ENCODE assay signal across 11 mouse cellular contexts in the genomic region with DNA sequence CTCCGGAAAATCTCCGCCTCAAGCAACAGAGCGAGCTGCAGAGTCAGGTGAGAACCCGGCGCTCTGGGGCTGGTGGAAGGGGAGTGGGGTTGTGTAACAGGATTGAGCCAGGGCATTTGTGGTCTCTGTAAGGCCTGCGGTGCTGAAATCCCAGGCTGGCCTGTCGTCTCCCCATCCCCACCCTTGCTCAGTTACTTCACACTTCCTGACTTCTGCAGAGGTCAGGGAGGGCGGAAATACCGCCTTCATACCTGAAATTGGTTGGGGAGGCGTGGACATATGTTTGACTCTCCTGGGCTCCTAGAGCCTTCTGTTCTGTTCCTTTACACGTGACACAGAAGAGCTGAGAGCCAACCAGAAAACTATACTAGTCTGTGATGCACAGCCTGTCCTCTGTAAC. TPM values are rescaled to one million over a fixed set of nuclear protein-coding genes. Genes with fewer than 3 reads are reported as not detected.
DNase-seq lines count a peak whose midpoint lies in the region; ATAC-seq and TF ChIP-seq lines count a peak whose summit lies in the region.
"Had no signal": no experiment of that assay in that cellular context is flagged by ENCODE, and none has a peak within 500 bp of the region (broad histone marks: within the 10 kb centered on the region; RNA-seq: fewer than 3 reads in every experiment).

No protein-coding gene starts in this region.

- peaks cover 64% of the 10 kb centered on the region for H3K4me1 ChIP-seq in liver, adult 2 months (ENCODE audit: control insufficient read depth, insufficient read depth, low read length)
- peaks cover 81% of the 10 kb centered on the region for H3K4me1 ChIP-seq in embryonic facial prominence, embryonic 12.5 days
- peaks cover 95% of the 10 kb centered on the region for H3K4me1 ChIP-seq in limb, embryonic 10.5 days
- H3K4me1 ChIP-seq in stomach, embryonic 14.5 days (ENCODE audit: control insufficient read depth, insufficient read depth, low read length) = peaks cover 60% of the 10 kb centered on the region

- no peaks in the 10 kb centered on the region for H3K27me3 ChIP-seq in liver, adult 2 months (ENCODE audit: control insufficient read depth, insufficient read depth, low read length)
- H3K27me3 ChIP-seq in embryonic facial prominence, embryonic 12.5 days = no peaks in the 10 kb centered on the region
- no peaks in the 10 kb centered on the region for H3K27me3 ChIP-seq in limb, embryonic 10.5 days (ENCODE audit: low read depth, poor library complexity, severe bottlenecking)
- no peaks in the 10 kb centered on the region for H3K27me3 ChIP-seq in stomach, embryonic 14.5 days (ENCODE audit: control insufficient read depth, insufficient read depth, low read length)
- H3K27me3 ChIP-seq: liver, embryonic 13.5 days had no signal

- no peak overlapping the region for H3K4me3 ChIP-seq in liver, adult 2 months (ENCODE audit: insufficient read depth, low read depth, low read length)
- H3K4me3 ChIP-seq in embryonic facial prominence, embryonic 12.5 days = no peak overlapping the region
- no peak overlapping the region for H3K4me3 ChIP-seq in limb, embryonic 10.5 days
- peak overlapping the region; percentile 7; the same call in 1 of the 2 replicates for H3K4me3 ChIP-seq in stomach, embryonic 14.5 days (ENCODE audit: low read depth, low read length)
- H3K4me3 ChIP-seq: liver, embryonic 13.5 days had no signal

- no peak for ATAC-seq in embryonic facial prominence, embryonic 12.5 days (ENCODE audit: insufficient number of reproducible peaks, insufficient read depth, low FRiP score, low TSS enrichment)
- no peak for ATAC-seq in stomach, embryonic 14.5 days (ENCODE audit: insufficient number of reproducible peaks, insufficient read depth, low FRiP score, low read depth)

- no peak overlapping the region for H3K9ac ChIP-seq in liver, adult 2 months (ENCODE audit: low read depth, low read length)
- no peak overlapping the region for H3K9ac ChIP-seq in embryonic facial prominence, embryonic 12.5 days
- no peak overlapping the region for H3K9ac ChIP-seq in stomach, embryonic 14.5 days (replicated peaks; ENCODE audit: low read depth, low read length)
- H3K9ac ChIP-seq: liver, embryonic 13.5 days had no signal

- peaks cover 17% of the 10 kb centered on the region; the same call in 1 of the 2 replicates for H3K79me2 ChIP-seq in liver, adult 2 months (ENCODE audit: control insufficient read depth, insufficient read depth, low read length)

- H3K36me3 ChIP-seq in liver, adult 2 months (ENCODE audit: control insufficient read depth, insufficient read depth, low read length) = peaks cover 2% of the 10 kb centered on the region; the same call in 1 of the 2 replicates
- peaks cover 54% of the 10 kb centered on the region for H3K36me3 ChIP-seq in embryonic facial prominence, embryonic 12.5 days
- peaks cover 86% of the 10 kb centered on the region for H3K36me3 ChIP-seq in limb, embryonic 10.5 days
- H3K36me3 ChIP-seq in stomach, embryonic 14.5 days (ENCODE audit: control insufficient read depth, insufficient read depth, low read length) = peaks cover 40% of the 10 kb centered on the region

- 0 out of 2 replicates have a peak overlapping the region, but pooled peaks have one; percentile 47 for H3K27ac ChIP-seq in liver, adult 2 months (replicated peaks; ENCODE audit: insufficient read depth, low read depth, low read length)
- peak overlapping the region; percentile 46 for H3K27ac ChIP-seq in embryonic facial prominence, embryonic 12.5 days
- H3K27ac ChIP-seq in limb, embryonic 10.5 days = peak overlapping the region; percentile 94
- H3K27ac ChIP-seq in stomach, embryonic 14.5 days (ENCODE audit: low read length) = no peak overlapping the region; the same call in 1 of the 2 replicates
- H3K27ac ChIP-seq: liver, embryonic 13.5 days had no signal

- TF ChIP-seq CTCF in liver, adult 2 months (IDR thresholded peaks at IDR 0.05; ENCODE audit: low read depth, low read length) = no peak

- TF ChIP-seq POLR2A in liver, adult 2 months (IDR thresholded peaks at IDR 0.05; ENCODE audit: extremely low read depth, insufficient read depth, low read length) = no peak

- 84% methylated on average over 11 of the region's 11 CpGs for WGBS in liver, adult 2 months
- WGBS in embryonic facial prominence, embryonic 12.5 days = 60% methylated on average over 11 of the region's 11 CpGs
- WGBS in limb, embryonic 10.5 days = 75% methylated on average over 11 of the region's 11 CpGs
- 68% methylated on average over 11 of the region's 11 CpGs for WGBS in stomach, embryonic 14.5 days

- no peak overlapping the region for H3K4me2 ChIP-seq in embryonic facial prominence, embryonic 12.5 days (replicated peaks)
- H3K4me2 ChIP-seq in stomach, embryonic 14.5 days (replicated peaks; ENCODE audit: low read depth, low read length) = no peak overlapping the region
- H3K4me2 ChIP-seq: liver, embryonic 13.5 days had no signal

- no peak for DNase-seq in liver, adult 2 months (ENCODE audit: extremely low read depth, low read depth, low spot score)
- DNase-seq in liver = no peak
- no peak for DNase-seq in limb, embryonic 10.5 days (ENCODE audit: low spot score)
- DNase-seq in cerebellum, adult 11 months = no peak
- no peak for DNase-seq in ovary, adult 18-20 months (ENCODE audit: low spot score)
- DNase-seq: heart, postnatal 10 days; liver, embryonic 13.5 days; right cerebral cortex, postnatal 25 days had no signal

- H3K9me3 ChIP-seq in embryonic facial prominence, embryonic 12.5 days = no peaks in the 10 kb centered on the region
- H3K9me3 ChIP-seq in limb, embryonic 10.5 days (replicated peaks) = no peaks in the 10 kb centered on the region
- H3K9me3 ChIP-seq in stomach, embryonic 14.5 days (ENCODE audit: control insufficient read depth, low read depth, low read length) = no peaks in the 10 kb centered on the region
- H3K9me3 ChIP-seq: liver, embryonic 13.5 days had no signal

RNA-seq across cellular contexts. Expression of a gene that starts 16.9 kb away (rescaled TPM):
- total RNA-seq in liver, adult 2 months (2014; rRNA removed) = 23.3 and 33.3 TPM in 2 replicates
- polyA plus RNA-seq in liver, adult 2 months (2012; rRNA removed) = 80.5 and 85.4 TPM in 2 replicates
- polyA plus RNA-seq in embryonic facial prominence, embryonic 12.5 days (2016; fragmentation: Nextera tagmentation; extraction: Ambion mirVana) = 117 and 125 TPM in 2 replicates
- 90.0 and 110 TPM in 2 replicates for polyA plus RNA-seq in limb, embryonic 10.5 days (2016; fragmentation: Nextera tagmentation; extraction: Ambion mirVana)
- polyA plus RNA-seq in stomach, embryonic 14.5 days (2014; fragmentation: Nextera tagmentation; extraction: Ambion mirVana) = 73.2 and 82.0 TPM in 2 replicates

RNA-seq across cellular contexts. Expression of a gene that starts 24.8 kb away (rescaled TPM):
- 0.09 and 0.27 TPM in 2 replicates for total RNA-seq in liver, adult 2 months (2014; rRNA removed)
- 0.14 and 0.29 TPM in 2 replicates for polyA plus RNA-seq in liver, adult 2 months (2012; rRNA removed)
- polyA plus RNA-seq in embryonic facial prominence, embryonic 12.5 days (2016; fragmentation: Nextera tagmentation; extraction: Ambion mirVana) = 11.3 and 12.4 TPM in 2 replicates
- polyA plus RNA-seq in limb, embryonic 10.5 days (2016; fragmentation: Nextera tagmentation; extraction: Ambion mirVana) = 10.9 and 14.0 TPM in 2 replicates
- polyA plus RNA-seq in stomach, embryonic 14.5 days (2014; fragmentation: Nextera tagmentation; extraction: Ambion mirVana) = 6.4 and 8.3 TPM in 2 replicates

RNA-seq across cellular contexts. Expression of a gene that starts 33.5 kb away (rescaled TPM):
- total RNA-seq in liver, adult 2 months (2014; rRNA removed) = 240 and 283 TPM in 2 replicates
- polyA plus RNA-seq in liver, adult 2 months (2012; rRNA removed) = 68.5 and 71.4 TPM in 2 replicates
- 474 and 481 TPM in 2 replicates for polyA plus RNA-seq in embryonic facial prominence, embryonic 12.5 days (2016; fragmentation: Nextera tagmentation; extraction: Ambion mirVana)
- 449 and 506 TPM in 2 replicates for polyA plus RNA-seq in limb, embryonic 10.5 days (2016; fragmentation: Nextera tagmentation; extraction: Ambion mirVana)
- polyA plus RNA-seq in stomach, embryonic 14.5 days (2014; fragmentation: Nextera tagmentation; extraction: Ambion mirVana) = 774 and 780 TPM in 2 replicates

RNA-seq across cellular contexts. Expression of a gene that starts 40.0 kb away (rescaled TPM):
- total RNA-seq in liver, adult 2 months (2014; rRNA removed) = not detected in 2 replicates
- polyA plus RNA-seq in liver, adult 2 months (2012; rRNA removed) = not detected in 2 replicates
- 0.39 TPM in 1 of 2 replicates, not detected in the other for polyA plus RNA-seq in embryonic facial prominence, embryonic 12.5 days (2016; fragmentation: Nextera tagmentation; extraction: Ambion mirVana)
- 0.43 and 0.74 TPM in 2 replicates for polyA plus RNA-seq in limb, embryonic 10.5 days (2016; fragmentation: Nextera tagmentation; extraction: Ambion mirVana)
- polyA plus RNA-seq in stomach, embryonic 14.5 days (2014; fragmentation: Nextera tagmentation; extraction: Ambion mirVana) = 0.43 and 0.59 TPM in 2 replicates
- total RNA-seq: heart, postnatal 10 days had no signal
- polyA plus RNA-seq: neural tube, embryonic 11.5 days had no signal

RNA-seq across cellular contexts. Expression of a gene that starts 49.4 kb away (rescaled TPM):
- 5.8 and 6.8 TPM in 2 replicates for total RNA-seq in liver, adult 2 months (2014; rRNA removed)
- 6.2 and 6.3 TPM in 2 replicates for polyA plus RNA-seq in liver, adult 2 months (2012; rRNA removed)
- 23.1 and 24.8 TPM in 2 replicates for polyA plus RNA-seq in embryonic facial prominence, embryonic 12.5 days (2016; fragmentation: Nextera tagmentation; extraction: Ambion mirVana)
- 17.8 and 21.6 TPM in 2 replicates for polyA plus RNA-seq in limb, embryonic 10.5 days (2016; fragmentation: Nextera tagmentation; extraction: Ambion mirVana)
- 14.2 and 16.8 TPM in 2 replicates for polyA plus RNA-seq in stomach, embryonic 14.5 days (2014; fragmentation: Nextera tagmentation; extraction: Ambion mirVana)
